Mouse (Mus musculus) liver, embryonic 11.5 days (tissue): ENCODE measurements at regions not wholly inside any gene's neighbourhood (a gene's known extent, or its start where the extent isn't known, plus 50 kb on each side); places are given as distances from the start of the nearest gene placed in this dataset.
A peak's percentile ranks its signal among the peaks of the same experiment; 100 is the strongest.

Experiments
- ATAC-seq: fragments of 200-750 bp; cut with Nextera tagmentation; replicated peaks from 2 replicates; pipeline ENCODE4 v1.8.0; 2017; ENCODE audit warnings: moderate number of reproducible peaks, mild to moderate bottlenecking, moderate TSS enrichment, moderate library complexity; ENCODE audit not compliant: low FRiP score
- DNase-seq: peaks from one replicate; pipeline ENCODE4 v3.0.0-alpha.2; 2017; ENCODE audit warnings: low spot score
- H3K27ac ChIP-seq: fragments of 300-500 bp; sonication (generic); 2 replicates; pipeline ENCODE4 v1.5.1; 2014; ENCODE audit warnings: mild to moderate bottlenecking, low read depth, low read length, control low read depth
- H3K27me3 ChIP-seq: fragments of 300-500 bp; sonication (generic); replicated peaks from 2 replicates; pipeline ENCODE4 v1.6.1; 2014; ENCODE audit warnings: low read length, mixed read lengths; ENCODE audit not compliant: control insufficient read depth, insufficient read depth
- H3K36me3 ChIP-seq: fragments of 300-500 bp; sonication (generic); 2 replicates; pipeline ENCODE4 v1.6.1; 2014; ENCODE audit warnings: mild to moderate bottlenecking, low read length, moderate library complexity, mixed read lengths; ENCODE audit not compliant: control insufficient read depth, insufficient read depth
- H3K4me1 ChIP-seq: fragments of 300-500 bp; sonication (generic); replicated peaks from 2 replicates; pipeline ENCODE4 v1.6.1; 2014; ENCODE audit warnings: low read length, mixed read lengths; ENCODE audit not compliant: control insufficient read depth, insufficient read depth
- H3K4me2 ChIP-seq: fragments of 300-500 bp; sonication (generic); 2 replicates; pipeline ENCODE4 v1.6.1; 2014; ENCODE audit warnings: mild to moderate bottlenecking, control low read depth, moderate library complexity
- H3K4me3 ChIP-seq: fragments of 300-500 bp; sonication (generic); 2 replicates; pipeline ENCODE4 v1.5.1; 2014; ENCODE audit warnings: low read depth, low read length, control low read depth
- H3K9ac ChIP-seq: fragments of 300-500 bp; sonication (generic); 2 replicates; pipeline ENCODE4 v1.6.1; 2014; ENCODE audit warnings: low read depth, low read length, control low read depth
- H3K9me3 ChIP-seq: fragments of 300-500 bp; sonication (generic); 2 replicates; pipeline ENCODE4 v1.6.1; 2016; ENCODE audit warnings: low read length, inconsistent platforms, mixed read lengths; ENCODE audit not compliant: control insufficient read depth
- WGBS: fragments of 180-500 bp; shearing (Covaris S2); extraction: QIAGEN DNeasy Blood & Tissue Kit; methylation state at CpG from one replicate; pipeline ENCODE4 v1.1.7; 2014; 5-methylcytosine and 5-hydroxymethylcytosine counted together

- no peaks in the 10 kb centered on the region; the same call in 1 of the 2 replicates for H3K27me3 ChIP-seq
- no peak overlapping the region for H3K4me3 ChIP-seq
- 25% methylated on average over 9 of the region's 9 CpGs for WGBS
- no peaks in the 10 kb centered on the region for H3K36me3 ChIP-seq
- ATAC-seq (no peak), DNase-seq (no peak)
- peak overlapping the region; percentile 46; the same call in 1 of the 2 replicates for H3K27ac ChIP-seq
- peaks cover 7% of the 10 kb centered on the region for H3K4me1 ChIP-seq
- peak overlapping the region; percentile 49 for H3K4me2 ChIP-seq
- no peak overlapping the region for H3K9ac ChIP-seq
- H3K9me3 ChIP-seq, result no peaks in the 10 kb centered on the region
Measured at GRCm38 (mm10) chr2:116971666-116972613, 93.4 kb downstream of the Tmco5 start.

DNA sequence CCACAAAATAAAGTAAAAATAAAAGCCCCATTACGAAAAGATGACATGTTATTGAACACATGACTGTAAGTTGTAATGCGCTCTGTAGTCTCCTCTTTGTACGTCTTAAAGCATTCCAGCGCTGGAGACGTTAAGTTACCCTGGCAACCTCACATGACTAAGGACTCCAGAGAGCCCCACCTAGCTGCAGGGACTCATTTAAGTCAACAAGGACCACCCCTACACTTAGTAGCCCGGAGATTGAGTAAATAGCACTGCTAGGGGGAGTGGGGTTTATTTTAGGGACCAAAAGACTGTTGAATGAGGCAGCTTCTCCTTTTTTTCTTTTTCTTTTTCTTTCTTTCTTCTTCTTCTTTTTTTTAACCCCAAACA, 94.1 kb downstream of the Tmco5 start:
- Histone ChIP-seq H3K9ac (no peak overlapping the region), H3K4me3 (no peak overlapping the region), H3K4me1 (peaks cover 7% of the 10 kb centered on the region)

DNA sequence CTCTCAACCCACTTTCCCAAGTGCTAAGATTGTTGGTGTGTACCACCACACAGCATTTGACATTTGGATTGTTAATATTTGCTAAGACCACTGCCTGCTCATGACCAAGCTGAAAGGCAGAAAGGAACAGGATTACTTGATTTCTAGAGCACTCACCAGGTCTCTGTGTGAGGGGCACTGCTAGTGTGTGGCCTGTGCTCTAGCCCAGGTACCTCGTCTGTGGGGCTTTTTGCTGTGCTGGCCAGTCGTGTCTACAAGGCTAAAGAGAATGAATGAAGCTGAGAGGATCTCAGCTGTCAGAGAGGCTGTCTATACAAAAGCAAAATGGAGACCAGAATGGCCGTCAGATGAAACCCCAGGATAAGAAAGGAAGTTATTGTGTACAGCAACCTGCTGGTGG, 95.0 kb downstream of the Tmco5 start:
- H3K4me3 ChIP-seq, result no peak overlapping the region
- WGBS, result 62% methylated on average over 3 of the region's 3 CpGs
- no peak overlapping the region for H3K9ac ChIP-seq
- no peaks in the 10 kb centered on the region for H3K9me3 ChIP-seq
- no peaks in the 10 kb centered on the region for H3K36me3 ChIP-seq
- H3K4me1 ChIP-seq, result peaks cover 7% of the 10 kb centered on the region
- no peak overlapping the region for H3K27ac ChIP-seq
- no peak for ATAC-seq
- H3K4me2 ChIP-seq, result no peak overlapping the region
- H3K27me3 ChIP-seq, result no peaks in the 10 kb centered on the region; the same call in 1 of the 2 replicates
- DNase-seq, result no peak

More for the DNA sequence above, 94.1 kb downstream of the Tmco5 start:
- Histone ChIP-seq H3K9me3 (no peaks in the 10 kb centered on the region), H3K4me2 (peak overlapping the region; percentile 49), H3K36me3 (no peaks in the 10 kb centered on the region), H3K27ac (peak overlapping the region; percentile 46; the same call in 1 of the 2 replicates), H3K27me3 (no peaks in the 10 kb centered on the region; the same call in 1 of the 2 replicates)
- ATAC-seq (0 out of 2 replicates have a peak, but pooled peaks have one; percentile 53), DNase-seq (no peak)
- WGBS, result 16% methylated on average over 6 of the region's 6 CpGs

DNA sequence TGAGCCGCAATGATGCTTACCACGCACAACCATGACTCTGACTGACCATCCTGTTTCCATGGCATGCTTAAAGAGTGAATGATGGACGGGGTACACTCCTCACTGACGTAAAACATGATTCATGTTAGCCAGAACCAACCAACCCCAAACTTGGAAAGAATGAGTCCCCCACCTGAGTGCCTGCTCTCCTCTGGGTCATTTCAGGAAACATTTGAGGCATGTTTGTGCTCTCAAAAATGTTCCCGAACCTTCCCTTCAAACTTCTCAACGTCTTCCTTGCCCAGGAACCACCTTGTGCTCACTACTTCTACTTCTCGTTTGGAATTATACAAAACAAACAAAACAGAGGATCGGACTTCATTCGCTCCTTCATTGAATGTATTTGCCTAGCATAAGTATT, 95.7 kb downstream of the Tmco5 start:
- ATAC-seq (no peak), DNase-seq (no peak)
- Histone ChIP-seq H3K4me1 (peaks cover 7% of the 10 kb centered on the region), H3K4me3 (no peak overlapping the region), H3K4me2 (no peak overlapping the region), H3K27ac (no peak overlapping the region), H3K36me3 (no peaks in the 10 kb centered on the region), H3K9ac (no peak overlapping the region), H3K9me3 (no peaks in the 10 kb centered on the region), H3K27me3 (no peaks in the 10 kb centered on the region; the same call in 1 of the 2 replicates)
- 72% methylated on average over 9 of the region's 9 CpGs for WGBS

- Histone ChIP-seq H3K9me3 (no peaks in the 10 kb centered on the region), H3K36me3 (no peaks in the 10 kb centered on the region), H3K4me3 (no peak overlapping the region), H3K27me3 (no peaks in the 10 kb centered on the region; the same call in 1 of the 2 replicates), H3K27ac (no peak overlapping the region), H3K4me1 (peaks cover 7% of the 10 kb centered on the region), H3K9ac (no peak overlapping the region), H3K4me2 (peak overlapping the region; percentile 84)
- 47% methylated on average over 7 of the region's 7 CpGs for WGBS
- DNase-seq (no peak), ATAC-seq (no peak)
Measured at GRCm38 (mm10) chr2:116974569-116975060, 96.1 kb downstream of the Tmco5 start.

DNA sequence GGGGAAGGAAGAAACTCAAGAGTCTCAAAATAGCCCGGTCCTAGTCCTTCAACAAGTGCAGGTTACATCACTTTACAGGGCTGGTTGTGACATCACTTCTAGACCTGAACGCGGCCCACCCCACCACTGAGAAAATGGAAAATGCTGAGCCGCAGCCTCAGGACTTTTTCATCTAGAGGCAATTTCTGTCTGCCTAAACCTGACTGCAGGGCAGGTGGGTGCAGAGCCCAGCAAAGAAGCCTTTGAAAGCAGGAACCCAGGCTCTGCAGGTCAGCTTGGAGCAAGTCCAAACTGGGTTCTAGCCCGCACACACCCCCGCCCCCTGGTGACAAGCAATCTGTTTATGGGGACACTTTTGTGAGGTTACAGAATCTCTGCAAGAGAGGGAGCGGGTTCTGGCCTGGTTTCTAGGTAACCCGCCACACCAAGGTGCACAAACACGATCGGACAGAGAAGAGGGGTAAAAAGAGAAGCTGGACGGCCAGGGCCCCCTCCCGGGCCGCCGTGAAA, 96.7 kb downstream of the Tmco5 start:
- H3K27me3 ChIP-seq, result no peaks in the 10 kb centered on the region; the same call in 1 of the 2 replicates
- H3K9ac ChIP-seq, result peak overlapping the region; percentile 59
- peak overlapping the region; percentile 84 for H3K4me2 ChIP-seq
- peaks cover 9% of the 10 kb centered on the region for H3K4me1 ChIP-seq
- peak overlapping the region; percentile 48 for H3K4me3 ChIP-seq
- peak overlapping the region; percentile 78 for H3K27ac ChIP-seq
- ATAC-seq, result peak; percentile 17; the same call in 1 of the 2 replicates
- no peaks in the 10 kb centered on the region for H3K9me3 ChIP-seq
- H3K36me3 ChIP-seq, result no peaks in the 10 kb centered on the region
- DNase-seq, result no peak
- WGBS, result 4% methylated on average over 14 of the region's 14 CpGs

DNA sequence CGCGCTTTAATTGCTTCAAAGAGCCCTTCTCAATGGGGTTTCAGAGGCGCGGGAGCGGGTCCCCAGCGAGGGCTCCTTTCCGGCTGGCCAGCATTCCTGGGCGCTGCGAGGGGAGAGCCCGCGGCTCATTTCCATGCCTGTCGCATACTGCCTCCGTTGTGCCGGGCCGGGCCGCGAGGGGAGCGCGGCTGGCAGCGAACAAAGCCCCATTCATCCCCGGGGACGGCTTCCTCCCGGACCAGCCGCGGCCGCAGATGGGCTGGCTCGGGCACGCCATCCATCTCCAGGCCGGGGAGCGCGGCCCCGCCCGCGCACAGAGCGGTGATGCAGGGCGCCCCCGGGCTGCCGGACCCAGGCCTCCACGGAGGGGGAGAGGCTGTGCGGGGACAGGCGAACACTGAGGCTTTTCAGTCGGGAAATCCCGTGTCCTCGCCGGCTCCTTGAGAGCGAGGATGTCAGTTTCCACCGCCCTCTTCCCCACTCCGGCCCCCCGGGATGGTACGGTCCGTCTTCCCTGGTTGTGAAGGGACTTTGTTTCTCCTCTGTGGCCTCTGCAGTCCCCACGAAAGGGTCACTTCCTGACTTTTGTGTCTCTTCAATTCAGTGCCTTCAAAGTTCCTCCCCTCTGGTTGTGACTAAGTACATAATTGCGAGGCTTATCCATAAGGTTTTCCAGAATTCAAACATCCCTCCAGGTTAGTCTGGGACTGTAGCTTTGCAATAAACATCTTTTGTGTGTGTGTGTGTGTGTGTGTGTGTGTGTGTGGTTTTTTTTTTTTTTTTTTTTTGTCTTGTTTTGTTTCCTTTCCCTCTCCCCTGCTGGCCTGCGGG, 97.3 kb downstream of the Tmco5 start:
- DNase-seq (peak; percentile 80), ATAC-seq (peak; percentile 70)
- Histone ChIP-seq H3K27me3 (no peaks in the 10 kb centered on the region; the same call in 1 of the 2 replicates), H3K9me3 (no peaks in the 10 kb centered on the region), H3K4me3 (peak overlapping the region; percentile 48), H3K4me1 (peaks cover 9% of the 10 kb centered on the region), H3K36me3 (no peaks in the 10 kb centered on the region), H3K4me2 (peak overlapping the region; percentile 84), H3K27ac (peak overlapping the region; percentile 78), H3K9ac (peak overlapping the region; percentile 59)
- WGBS, result under 1% methylated on average over 49 of the region's 54 CpGs

GRCm38 (mm10) chr2:116976432-116976750, 97.9 kb downstream of the Tmco5 start:
- no peak for ATAC-seq
- no peaks in the 10 kb centered on the region for H3K9me3 ChIP-seq
- peaks cover 9% of the 10 kb centered on the region for H3K4me1 ChIP-seq
- DNase-seq, result peak; percentile 49
- H3K27ac ChIP-seq, result peak overlapping the region; percentile 78
- 0 out of 2 replicates have a peak overlapping the region, but pooled peaks have one; percentile 10 for H3K9ac ChIP-seq
- no peak overlapping the region; the same call in 1 of the 2 replicates for H3K4me3 ChIP-seq
- no peaks in the 10 kb centered on the region; the same call in 1 of the 2 replicates for H3K27me3 ChIP-seq
- H3K36me3 ChIP-seq, result no peaks in the 10 kb centered on the region
- H3K4me2 ChIP-seq, result peak overlapping the region; percentile 84
- 9% methylated on average over 7 of the region's 7 CpGs for WGBS
